Mouse (Mus musculus) adrenal gland, postnatal 0 days (tissue): Measurements from ENCODE around the gene Acot12. TPM values are rescaled to one million over a fixed set of nuclear protein-coding genes. Genes with fewer than 3 reads are reported as not detected.

Experiments
- microRNA-seq: library from miRNA; unstranded; fragments of <30 nt; microRNA quantifications from one replicate; pipeline ENCODE4, GENCODE M21; 2016; ENCODE audit warnings: borderline replicate concordance; ENCODE audit not compliant: insufficient number of aligned reads
- polyA plus RNA-seq: library from polyadenylated mRNA; unstranded; fragments of >200 nt; fragmentation: Nextera tagmentation; extraction: Ambion mirVana; gene quantifications from 2 replicates; pipeline ENCODE4 v1.2.1, GENCODE M21; 2015

The Acot12 gene
- 0.65 and 1.7 TPM in 2 replicates for polyA plus RNA-seq

DNA sequence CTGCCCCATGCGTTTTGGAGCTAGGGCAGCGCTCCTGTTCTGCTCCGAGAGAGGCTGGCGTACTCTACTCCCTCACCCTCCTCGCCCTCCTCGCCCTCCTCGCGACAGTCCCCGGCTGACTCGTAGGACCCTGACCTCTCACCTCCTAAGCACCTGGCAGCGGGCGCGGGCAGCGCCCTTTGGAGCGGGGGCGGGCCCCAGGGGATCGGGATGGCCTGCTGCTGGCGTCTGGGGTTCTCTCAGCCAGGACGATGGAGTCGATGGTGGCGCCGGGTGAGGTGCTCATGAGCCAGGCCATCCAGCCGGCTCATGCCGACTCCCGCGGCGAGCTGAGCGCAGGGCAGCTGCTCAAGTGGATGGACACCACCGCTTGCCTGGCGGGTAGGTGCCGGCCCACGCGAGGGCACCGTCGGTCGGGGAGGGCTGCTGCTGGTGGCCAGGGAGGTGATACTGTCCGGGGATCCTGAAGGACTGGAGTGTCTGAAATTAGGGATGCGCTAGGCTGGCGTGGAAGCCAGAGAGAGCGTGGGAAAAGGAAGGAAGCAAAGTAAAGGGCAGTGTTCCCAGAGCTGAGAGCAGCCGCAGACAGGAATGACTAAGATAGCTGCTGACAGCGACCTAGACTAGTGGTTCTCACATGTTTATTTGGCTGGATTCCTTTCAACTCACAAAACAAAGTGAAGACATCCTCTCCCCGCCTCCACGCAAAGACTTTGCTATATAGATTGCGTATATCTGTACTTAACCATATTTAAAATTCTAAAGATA is at the start of gene Acot12:
TSS of gene Acot12 (plus strand) at position 233 of the 768 bp plus-strand sequence.

GRCm38 (mm10) chr13:91807155-91807839 is 66.0 kb downstream of the Acot12 start, which contains the start of gene Zcchc9:
Gene Zcchc9, minus strand, starts transcription at chr13:91807705.

Small RNAs within 50 kb of the gene (microRNA-seq; reads per million reads assigned to microRNA genes)
- not detected for gene Gm27656

Other genes with a start within 250 kb of the Acot12 start
- gene Zcchc9, start 66.2 kb downstream of the Acot12 start, polyA plus RNA-seq: 17.9 and 25.2 TPM in 2 replicates
- gene Ckmt2, start 135.4 kb downstream of the Acot12 start, polyA plus RNA-seq: 0.41 and 0.73 TPM in 2 replicates